Mouse (Mus musculus): ENCODE results near the gene Rpn1. TPM values are rescaled to one million over a fixed set of nuclear protein-coding genes. Genes with fewer than 3 reads are reported as not detected.

The Rpn1 gene
- polyA plus RNA-seq, 1 experiment from 2014 or later: 173 TPM

DNA sequence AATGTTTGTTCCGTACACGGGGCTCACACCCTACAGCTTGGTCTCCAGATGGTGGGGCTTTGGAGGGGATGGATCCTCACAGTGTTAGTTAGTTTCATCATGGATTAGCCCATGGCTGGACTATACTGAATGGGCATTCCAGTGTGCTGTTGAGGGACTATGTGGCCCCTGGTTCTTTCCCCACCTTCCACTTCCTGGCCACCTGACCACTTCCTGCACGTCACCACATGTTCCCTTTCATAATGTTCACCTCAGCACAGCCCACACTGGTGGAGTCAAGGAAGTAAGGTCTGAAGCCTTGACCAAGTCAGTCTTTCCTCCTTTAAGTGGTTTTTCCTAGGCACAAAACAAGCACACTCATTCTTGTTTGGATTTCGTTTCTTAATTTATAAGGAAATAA, 23.7 kb upstream of the Rpn1 start:
- Histone ChIP-seq H3K9me3 (replicated peaks; ENCODE audit: control insufficient read depth, low read length) (no peaks in the 10 kb centered on the region), H3K9ac (ENCODE audit: low read depth, low read length) (no peak overlapping the region), H3K4me1 (ENCODE audit: control insufficient read depth, low read depth, low read length) (peaks cover 9% of the 10 kb centered on the region), H3K27ac (ENCODE audit: low read length) (no peak overlapping the region), H3K27me3 (ENCODE audit: control insufficient read depth, insufficient read depth, low read depth, low read length) (no peaks in the 10 kb centered on the region), H3K36me3 (ENCODE audit: control insufficient read depth, insufficient read depth) (no peaks in the 10 kb centered on the region), H3K4me3 (ENCODE audit: low read depth, low read length) (no peak overlapping the region), H3K4me2 (ENCODE audit: low read depth, low read length) (no peak overlapping the region)
- ATAC-seq (ENCODE audit: low read depth): 0 out of 2 replicates have a peak, but pooled peaks have one; percentile 35
- WGBS (ENCODE audit: insufficient replicate concordance): 43% methylated on average over 4 of the region's 4 CpGs

DNA sequence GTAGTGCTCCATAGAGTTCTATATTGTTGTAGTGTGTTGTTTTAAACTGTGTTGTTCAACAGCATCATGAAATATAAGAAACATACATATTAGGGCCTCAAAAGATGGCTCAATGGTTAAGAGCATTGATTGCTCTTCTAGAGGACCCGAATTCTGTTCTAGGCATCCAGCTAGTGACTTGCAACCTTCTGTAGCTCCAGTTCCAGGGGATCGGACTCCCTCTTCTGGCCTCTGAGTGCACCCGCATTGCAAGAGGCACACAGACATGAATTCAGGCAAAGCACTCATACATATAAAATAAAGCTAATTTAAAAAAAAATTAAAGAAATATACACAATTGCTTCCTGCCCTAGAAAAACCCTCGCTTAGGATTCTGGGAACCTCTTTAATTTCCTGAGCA, 22.9 kb upstream of the Rpn1 start:
- H3K4me1 ChIP-seq (ENCODE audit: control insufficient read depth, low read depth, low read length): peaks cover 9% of the 10 kb centered on the region
- no peaks in the 10 kb centered on the region for H3K9me3 ChIP-seq (replicated peaks; ENCODE audit: control insufficient read depth, low read length)
- no peak overlapping the region for H3K9ac ChIP-seq (ENCODE audit: low read depth, low read length)
- ATAC-seq (ENCODE audit: low read depth): no peak
- no peaks in the 10 kb centered on the region for H3K36me3 ChIP-seq (ENCODE audit: control insufficient read depth, insufficient read depth)
- H3K4me2 ChIP-seq (ENCODE audit: low read depth, low read length): no peak overlapping the region
- 75% methylated on average over 4 of the region's 4 CpGs for WGBS (ENCODE audit: insufficient replicate concordance)
- no peak overlapping the region for H3K4me3 ChIP-seq (ENCODE audit: low read depth, low read length)
- no peaks in the 10 kb centered on the region for H3K27me3 ChIP-seq (ENCODE audit: control insufficient read depth, insufficient read depth, low read depth, low read length)
- no peak overlapping the region for H3K27ac ChIP-seq (ENCODE audit: low read length)

DNA sequence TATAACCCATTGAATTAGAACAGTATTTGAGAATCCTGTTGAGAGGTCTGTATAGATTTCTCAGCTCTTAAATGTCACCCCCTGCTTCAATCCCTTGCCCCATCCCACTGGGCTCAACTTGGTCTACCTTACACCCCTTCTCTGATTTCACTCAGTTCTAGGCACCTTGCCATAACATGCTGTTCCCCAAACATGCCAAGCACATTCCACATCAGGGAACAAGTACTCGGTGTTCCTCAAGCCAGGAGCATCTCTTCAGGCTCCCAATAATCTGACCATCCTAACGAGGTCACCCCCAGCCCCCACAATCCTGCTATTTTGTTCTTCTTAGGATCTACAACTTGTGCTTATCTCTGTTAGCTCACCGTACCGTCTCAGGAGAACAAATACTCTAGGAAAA, 21.9 kb upstream of the Rpn1 start:
- H3K4me2 ChIP-seq (ENCODE audit: low read depth, low read length): no peak overlapping the region
- no peaks in the 10 kb centered on the region for H3K27me3 ChIP-seq (ENCODE audit: control insufficient read depth, insufficient read depth, low read depth, low read length)
- H3K4me3 ChIP-seq (ENCODE audit: low read depth, low read length): no peak overlapping the region
- WGBS (ENCODE audit: insufficient replicate concordance): 63% methylated on average over 4 of the region's 4 CpGs
- no peak overlapping the region for H3K27ac ChIP-seq (ENCODE audit: low read length)
- peaks cover 9% of the 10 kb centered on the region for H3K4me1 ChIP-seq (ENCODE audit: control insufficient read depth, low read depth, low read length)
- H3K36me3 ChIP-seq (ENCODE audit: control insufficient read depth, insufficient read depth): no peaks in the 10 kb centered on the region
- H3K9ac ChIP-seq (ENCODE audit: low read depth, low read length): no peak overlapping the region
- no peaks in the 10 kb centered on the region for H3K9me3 ChIP-seq (replicated peaks; ENCODE audit: control insufficient read depth, low read length)
- ATAC-seq (ENCODE audit: low read depth): no peak

DNA sequence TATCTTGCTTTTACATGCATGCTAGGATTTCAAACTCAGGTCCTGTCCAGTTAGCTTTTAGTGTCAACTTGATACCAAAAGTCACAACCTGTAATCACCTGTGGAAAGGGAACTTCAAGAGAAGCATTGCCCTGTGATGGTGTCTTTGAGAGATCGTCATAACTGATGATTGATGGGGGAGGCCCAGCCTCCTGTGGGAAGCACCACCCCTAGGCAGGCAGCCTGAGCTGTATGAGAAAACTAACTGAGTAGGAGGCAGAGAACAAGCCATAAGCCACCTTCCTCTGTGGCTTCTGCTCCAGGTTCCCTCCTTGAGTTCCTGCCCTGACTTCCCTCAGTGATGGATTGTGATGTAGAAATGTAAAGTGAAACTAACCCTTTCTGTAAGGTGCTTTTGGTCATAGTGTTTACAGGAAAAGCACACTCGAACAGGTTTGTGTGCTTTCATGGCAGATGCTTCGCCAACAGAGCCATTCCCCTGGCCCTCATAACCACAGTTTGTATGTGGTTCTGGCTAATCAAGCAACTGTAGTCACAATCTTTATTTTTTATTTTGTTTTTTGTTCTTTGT, 20.1 kb upstream of the Rpn1 start:
- no peak overlapping the region for H3K9ac ChIP-seq (ENCODE audit: low read depth, low read length)
- H3K27me3 ChIP-seq (ENCODE audit: control insufficient read depth, insufficient read depth, low read depth, low read length): no peaks in the 10 kb centered on the region
- peaks cover 9% of the 10 kb centered on the region for H3K4me1 ChIP-seq (ENCODE audit: control insufficient read depth, low read depth, low read length)
- no peak overlapping the region for H3K4me2 ChIP-seq (ENCODE audit: low read depth, low read length)
- H3K9me3 ChIP-seq (replicated peaks; ENCODE audit: control insufficient read depth, low read length): no peaks in the 10 kb centered on the region
- no peak overlapping the region for H3K4me3 ChIP-seq (ENCODE audit: low read depth, low read length)
- H3K36me3 ChIP-seq (ENCODE audit: control insufficient read depth, insufficient read depth): no peaks in the 10 kb centered on the region
- WGBS (ENCODE audit: insufficient replicate concordance): 43% methylated on average over 3 of the region's 3 CpGs
- no peak overlapping the region for H3K27ac ChIP-seq (ENCODE audit: low read length)
- no peak for ATAC-seq (ENCODE audit: low read depth)

DNA sequence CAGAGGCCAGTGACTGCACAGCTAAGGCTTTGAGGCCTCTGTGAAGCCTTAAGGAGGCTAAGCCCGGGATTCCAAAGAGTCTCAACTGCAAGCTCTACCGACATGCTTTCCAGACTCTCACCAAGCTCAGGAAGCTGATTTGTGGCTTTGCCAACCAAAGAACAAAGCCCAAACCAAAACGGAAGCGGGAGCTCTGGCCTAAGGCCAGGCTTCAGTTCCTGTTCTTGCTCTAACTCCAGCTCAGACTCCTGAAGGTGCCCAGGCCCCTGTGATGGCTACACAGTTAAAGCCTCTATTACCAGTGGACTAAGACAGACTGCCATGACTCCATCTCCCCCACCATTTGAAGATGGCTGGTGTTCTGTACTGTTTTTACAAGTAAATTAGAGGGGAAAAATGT, 19.2 kb upstream of the Rpn1 start:
- no peak overlapping the region for H3K4me3 ChIP-seq (ENCODE audit: low read depth, low read length)
- H3K27ac ChIP-seq (ENCODE audit: low read length): peak overlapping the region; percentile 65
- no peak overlapping the region for H3K9ac ChIP-seq (ENCODE audit: low read depth, low read length)
- H3K4me1 ChIP-seq (ENCODE audit: control insufficient read depth, low read depth, low read length): peaks cover 9% of the 10 kb centered on the region
- WGBS (ENCODE audit: insufficient replicate concordance): 13% methylated on average over 4 of the region's 4 CpGs
- no peaks in the 10 kb centered on the region for H3K27me3 ChIP-seq (ENCODE audit: control insufficient read depth, insufficient read depth, low read depth, low read length)
- no peaks in the 10 kb centered on the region for H3K9me3 ChIP-seq (replicated peaks; ENCODE audit: control insufficient read depth, low read length)
- ATAC-seq (ENCODE audit: low read depth): no peak
- H3K4me2 ChIP-seq (ENCODE audit: low read depth, low read length): no peak overlapping the region
- H3K36me3 ChIP-seq (ENCODE audit: control insufficient read depth, insufficient read depth): no peaks in the 10 kb centered on the region

DNA sequence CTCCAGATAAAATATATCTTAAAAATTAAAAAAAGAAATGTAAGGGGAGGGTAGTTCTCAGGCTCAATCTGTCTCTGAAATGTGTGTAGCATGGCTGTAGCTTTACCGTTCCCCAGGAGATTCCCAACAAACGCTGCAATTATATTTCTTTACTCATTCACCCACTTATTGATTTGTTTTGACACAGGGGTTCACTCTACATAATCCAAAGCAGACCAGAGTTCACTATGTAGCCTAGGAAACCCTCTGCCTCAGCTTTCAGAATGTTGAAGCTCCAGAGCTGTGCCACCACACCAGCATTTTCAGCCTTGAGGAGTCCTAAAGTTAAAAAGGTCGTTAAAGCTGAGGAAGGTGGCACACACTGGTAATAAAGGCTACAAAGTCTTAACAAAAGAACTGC, 18.3 kb upstream of the Rpn1 start:
- Histone ChIP-seq H3K27me3 (ENCODE audit: control insufficient read depth, insufficient read depth, low read depth, low read length) (no peaks in the 10 kb centered on the region), H3K4me3 (ENCODE audit: low read depth, low read length) (no peak overlapping the region), H3K4me1 (ENCODE audit: control insufficient read depth, low read depth, low read length) (peaks cover 9% of the 10 kb centered on the region), H3K4me2 (ENCODE audit: low read depth, low read length) (no peak overlapping the region), H3K9ac (ENCODE audit: low read depth, low read length) (no peak overlapping the region), H3K27ac (ENCODE audit: low read length) (no peak overlapping the region; the same call in 1 of the 2 replicates), H3K36me3 (ENCODE audit: control insufficient read depth, insufficient read depth) (no peaks in the 10 kb centered on the region), H3K9me3 (replicated peaks; ENCODE audit: control insufficient read depth, low read length) (no peaks in the 10 kb centered on the region)
- peak; percentile 63; the same call in 1 of the 2 replicates for ATAC-seq (ENCODE audit: low read depth)
- 67% methylated on average over 3 of the region's 3 CpGs for WGBS (ENCODE audit: insufficient replicate concordance)

DNA sequence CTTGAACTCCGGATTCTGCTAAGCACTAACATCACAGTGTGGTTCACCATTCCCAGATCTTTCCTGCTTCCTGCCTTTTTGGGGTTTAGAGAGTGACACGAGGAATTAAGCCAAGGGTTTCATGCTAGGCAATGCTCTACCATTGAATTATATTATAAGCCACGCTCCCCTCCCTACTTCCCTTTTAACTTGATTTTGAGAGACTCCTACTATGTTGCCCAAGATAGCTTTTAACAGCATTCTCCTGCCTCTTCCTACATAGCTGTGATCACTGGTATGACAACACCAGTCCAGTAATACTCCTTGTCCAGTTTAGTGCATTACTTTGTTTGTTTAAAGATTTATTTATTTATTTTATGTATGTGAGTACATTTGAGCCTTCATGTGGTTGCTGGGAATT, 16.6 kb upstream of the Rpn1 start:
- Histone ChIP-seq H3K27ac (ENCODE audit: low read length) (no peak overlapping the region), H3K4me2 (ENCODE audit: low read depth, low read length) (no peak overlapping the region), H3K4me1 (ENCODE audit: control insufficient read depth, low read depth, low read length) (peaks cover 9% of the 10 kb centered on the region), H3K27me3 (ENCODE audit: control insufficient read depth, insufficient read depth, low read depth, low read length) (no peaks in the 10 kb centered on the region), H3K9ac (ENCODE audit: low read depth, low read length) (no peak overlapping the region), H3K4me3 (ENCODE audit: low read depth, low read length) (no peak overlapping the region), H3K36me3 (ENCODE audit: control insufficient read depth, insufficient read depth) (no peaks in the 10 kb centered on the region), H3K9me3 (replicated peaks; ENCODE audit: control insufficient read depth, low read length) (no peaks in the 10 kb centered on the region)
- no peak for ATAC-seq (ENCODE audit: low read depth)
- 41% methylated on average over 3 of the region's 3 CpGs for WGBS (ENCODE audit: insufficient replicate concordance)

DNA sequence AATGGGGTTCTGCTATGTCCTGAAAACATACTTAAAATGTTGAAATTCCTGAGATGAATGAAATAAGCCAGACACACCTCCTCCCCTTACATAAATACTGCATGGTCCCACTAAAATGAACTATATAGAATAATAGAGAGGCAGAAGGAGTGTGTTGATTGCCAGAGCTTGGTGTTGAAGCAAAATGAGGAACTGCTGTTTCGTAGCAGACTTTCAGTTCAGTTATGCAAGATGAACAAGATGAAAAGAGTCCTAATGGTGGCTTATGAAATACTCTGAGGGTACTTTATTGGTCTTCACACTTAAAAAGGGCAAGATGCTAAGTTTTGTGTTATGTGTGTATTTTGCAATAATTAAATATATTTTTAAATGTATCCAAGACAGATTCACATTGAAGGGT, 15.5 kb upstream of the Rpn1 start:
- Histone ChIP-seq H3K27me3 (ENCODE audit: control insufficient read depth, insufficient read depth, low read depth, low read length) (no peaks in the 10 kb centered on the region), H3K9me3 (replicated peaks; ENCODE audit: control insufficient read depth, low read length) (no peaks in the 10 kb centered on the region), H3K9ac (ENCODE audit: low read depth, low read length) (no peak overlapping the region), H3K4me1 (ENCODE audit: control insufficient read depth, low read depth, low read length) (peaks cover 9% of the 10 kb centered on the region), H3K36me3 (ENCODE audit: control insufficient read depth, insufficient read depth) (no peaks in the 10 kb centered on the region), H3K4me3 (ENCODE audit: low read depth, low read length) (no peak overlapping the region), H3K27ac (ENCODE audit: low read length) (no peak overlapping the region), H3K4me2 (ENCODE audit: low read depth, low read length) (no peak overlapping the region)
- ATAC-seq (ENCODE audit: low read depth): no peak
- 31% methylated on average over 1 of the region's 1 CpGs for WGBS (ENCODE audit: insufficient replicate concordance)

DNA sequence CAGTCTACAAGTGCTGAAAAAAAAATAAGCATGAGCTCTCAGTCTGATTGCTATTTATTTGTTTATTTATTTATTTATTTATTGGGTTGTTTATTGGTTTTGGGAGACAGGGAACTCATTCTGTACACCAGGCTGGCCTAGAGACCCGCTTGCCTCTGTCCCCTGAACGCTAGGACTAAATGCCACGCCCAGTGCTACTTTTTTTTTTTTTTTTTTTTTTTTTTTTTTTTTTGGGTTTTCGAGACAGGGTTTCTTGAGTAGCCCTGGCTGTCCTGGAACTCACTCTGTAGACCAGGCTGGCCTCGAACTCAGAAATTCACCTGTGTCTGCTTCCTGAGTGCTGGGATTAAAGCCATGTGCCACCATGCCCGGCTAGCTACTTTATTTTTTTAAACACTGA, 13.8 kb upstream of the Rpn1 start:
- no peak overlapping the region for H3K27ac ChIP-seq (ENCODE audit: low read length)
- H3K4me3 ChIP-seq (ENCODE audit: low read depth, low read length): no peak overlapping the region
- H3K27me3 ChIP-seq (ENCODE audit: control insufficient read depth, insufficient read depth, low read depth, low read length): no peaks in the 10 kb centered on the region
- no peak for ATAC-seq (ENCODE audit: low read depth)
- H3K9me3 ChIP-seq (replicated peaks; ENCODE audit: control insufficient read depth, low read length): no peaks in the 10 kb centered on the region
- peaks cover 8% of the 10 kb centered on the region for H3K4me1 ChIP-seq (ENCODE audit: control insufficient read depth, low read depth, low read length)
- H3K9ac ChIP-seq (ENCODE audit: low read depth, low read length): no peak overlapping the region
- H3K4me2 ChIP-seq (ENCODE audit: low read depth, low read length): no peak overlapping the region
- WGBS (ENCODE audit: insufficient replicate concordance): 54% methylated on average over 6 of the region's 6 CpGs
- H3K36me3 ChIP-seq (ENCODE audit: control insufficient read depth, insufficient read depth): no peaks in the 10 kb centered on the region

All from liver, embryonic 16.5 days (tissue).